Mouse (Mus musculus) MEL (cell line): ENCODE data around the gene Cxcl15. TPM values are rescaled to one million over a fixed set of nuclear protein-coding genes. Genes with fewer than 3 reads are reported as not detected.

Experiments used
- DNase-seq: peaks from one replicate; pipeline ENCODE4 v3.0.0; 2011; ENCODE audit warnings: low read depth, low spot score
- H3K27ac ChIP-seq: 2 replicates; pipeline ENCODE4 v1.5.1; 2012; ENCODE audit warnings: low read depth, mild to moderate bottlenecking, control low read depth, low read length, moderate library complexity; ENCODE audit not compliant: control insufficient read depth
- H3K27me3 ChIP-seq, 2 experiments: fragments of 150-350 bp in 1 of 2; sonication (generic) in 1 of 2; 2 replicates each; pipeline ENCODE4 v1.6.1; 2012; ENCODE audit warnings: low read length in 2 of 2, mild to moderate bottlenecking in 2 of 2, improper control_type of control experiment in 1 of 2, moderate library complexity in 1 of 2; ENCODE audit not compliant: insufficient read depth in 2 of 2, control insufficient read depth in 1 of 2
- H3K36me3 ChIP-seq, 2 experiments: 2 replicates each; pipeline ENCODE4 v1.6.1; 2012 to 2014; ENCODE audit warnings: low read length in 2 of 2, improper control_type of control experiment in 1 of 2, inconsistent platforms in 1 of 2, mild to moderate bottlenecking in 1 of 2; ENCODE audit not compliant: insufficient read depth in 2 of 2, control insufficient read depth in 1 of 2
- H3K4me1 ChIP-seq, 2 experiments: fragments of 150-350 bp in 1 of 2; sonication (generic) in 1 of 2; 2 replicates each; pipeline ENCODE4 v1.6.1; 2012; ENCODE audit warnings: low read length in 2 of 2, improper control_type of control experiment in 1 of 2, mild to moderate bottlenecking in 1 of 2; ENCODE audit not compliant: insufficient read depth in 2 of 2, control insufficient read depth in 1 of 2
- H3K4me3 ChIP-seq, 2 experiments: fragments of 150-350 bp in 1 of 2; sonication (generic) in 1 of 2; 2 replicates each; pipeline ENCODE4 v1.5.1; 2012; ENCODE audit warnings: low read depth in 2 of 2, low read length in 2 of 2, mild to moderate bottlenecking in 2 of 2, moderate library complexity in 2 of 2, control low read depth in 1 of 2, improper control_type of control experiment in 1 of 2; ENCODE audit not compliant: control insufficient read depth in 1 of 2, insufficient read depth in 1 of 2
- H3K79me2 ChIP-seq: 2 replicates; pipeline ENCODE4 v1.6.1; 2012; ENCODE audit warnings: mild to moderate bottlenecking, low read length, moderate library complexity; ENCODE audit not compliant: control insufficient read depth, poor library complexity, insufficient read depth
- H3K9ac ChIP-seq: 2 replicates; pipeline ENCODE4 v1.6.1; 2012; ENCODE audit warnings: low read depth, mild to moderate bottlenecking, control low read depth, low read length, moderate library complexity; ENCODE audit not compliant: control insufficient read depth, poor library complexity, severe bottlenecking
- H3K9me3 ChIP-seq: fragments of 150-350 bp; sonication (generic); replicated peaks from 2 replicates; pipeline ENCODE4 v1.6.1; 2012; ENCODE audit warnings: mild to moderate bottlenecking, low read length, improper control_type of control experiment, moderate library complexity; ENCODE audit not compliant: insufficient read depth
- BHLHE40 ChIP-seq: IDR thresholded peaks from 2 replicates; pipeline ENCODE4 v1.6.1; 2012; ENCODE audit warnings: low read depth, mild to moderate bottlenecking, inconsistent platforms, low read length, improper control_type of control experiment, borderline replicate concordance
- E2F4 ChIP-seq: IDR thresholded peaks from 2 replicates; pipeline ENCODE4 v1.6.1; 2011; ENCODE audit warnings: low read depth, low read length, improper control_type of control experiment, borderline replicate concordance
- ELF1 ChIP-seq: IDR thresholded peaks from 2 replicates; pipeline ENCODE4 v1.6.1; 2014; ENCODE audit warnings: low read depth, mild to moderate bottlenecking, inconsistent platforms, low read length, improper control_type of control experiment, moderate library complexity
- EP300 ChIP-seq, 2 experiments: IDR thresholded peaks; 2 replicates each; pipeline ENCODE4 v1.6.1; 2011; ENCODE audit warnings: improper control_type of control experiment in 2 of 2, low read length in 2 of 2, low read depth in 1 of 2, mild to moderate bottlenecking in 1 of 2
- ETS1 ChIP-seq: IDR thresholded peaks from 2 replicates; pipeline ENCODE4 v1.6.1; 2012; ENCODE audit warnings: low read depth, mild to moderate bottlenecking, inconsistent platforms, low read length, improper control_type of control experiment, moderate library complexity
- GATA1 ChIP-seq: IDR thresholded peaks from 2 replicates; pipeline ENCODE4 v1.6.1; 2011; ENCODE audit warnings: low read depth, low read length, improper control_type of control experiment
- JUND ChIP-seq: IDR thresholded peaks from 2 replicates; pipeline ENCODE4 v1.6.1; 2011; ENCODE audit warnings: low read depth, mild to moderate bottlenecking, improper control_type of control experiment, low read length
- KAT2A ChIP-seq: conservative IDR thresholded peaks from 2 replicates; pipeline ENCODE4 v1.6.1; 2012; ENCODE audit warnings: low read depth, low read length, improper control_type of control experiment, inconsistent platforms
- MAFK ChIP-seq: IDR thresholded peaks from 2 replicates; pipeline ENCODE4 v1.6.1; 2011; ENCODE audit warnings: low read depth, mild to moderate bottlenecking, low read length, improper control_type of control experiment, borderline replicate concordance
- MAX ChIP-seq: IDR thresholded peaks from 2 replicates; pipeline ENCODE4 v1.6.1; 2011; ENCODE audit warnings: low read length, improper control_type of control experiment
- MXI1 ChIP-seq: IDR thresholded peaks from 2 replicates; pipeline ENCODE4 v1.6.1; 2011; ENCODE audit warnings: mild to moderate bottlenecking, low read depth, low read length, improper control_type of control experiment
- POLR2AphosphoS5 ChIP-seq: IDR thresholded peaks from 2 replicates; pipeline ENCODE4 v1.6.1; 2012; ENCODE audit warnings: low read depth, borderline replicate concordance, mild to moderate bottlenecking, inconsistent platforms, low read length, moderate library complexity, mixed read lengths
- RCOR1 ChIP-seq: IDR thresholded peaks from 2 replicates; pipeline ENCODE4 v1.6.1; 2012; ENCODE audit warnings: low read depth, mild to moderate bottlenecking, inconsistent platforms, low read length, improper control_type of control experiment
- SMC3 ChIP-seq: IDR thresholded peaks from 2 replicates; pipeline ENCODE4 v1.6.1; 2011; ENCODE audit warnings: low read depth, low read length, improper control_type of control experiment
- TAL1 ChIP-seq: IDR thresholded peaks from 2 replicates; pipeline ENCODE4 v1.6.1; 2012; ENCODE audit warnings: mild to moderate bottlenecking, inconsistent platforms, low read length, moderate library complexity, mixed read lengths
- TCF12 ChIP-seq: IDR thresholded peaks from 2 replicates; pipeline ENCODE4 v1.6.1; 2014; ENCODE audit warnings: low read depth, mild to moderate bottlenecking, inconsistent platforms, low read length, improper control_type of control experiment, moderate library complexity
- UBTF ChIP-seq: IDR thresholded peaks from 2 replicates; pipeline ENCODE4 v1.6.1; 2012; ENCODE audit warnings: low read depth, mild to moderate bottlenecking, inconsistent platforms, low read length, improper control_type of control experiment, moderate library complexity, borderline replicate concordance; ENCODE audit not compliant: insufficient read depth
- USF1 ChIP-seq: IDR thresholded peaks from 2 replicates; pipeline ENCODE4 v1.6.1; 2014; ENCODE audit warnings: low read depth, mild to moderate bottlenecking, inconsistent platforms, low read length, improper control_type of control experiment, moderate library complexity
- USF2 ChIP-seq, 2 experiments: IDR thresholded peaks; 2 replicates each; pipeline ENCODE4 v1.6.1; 2011 to 2012; ENCODE audit warnings: improper control_type of control experiment in 2 of 2, low read length in 2 of 2, borderline replicate concordance in 1 of 2, inconsistent platforms in 1 of 2, low read depth in 1 of 2, mild to moderate bottlenecking in 1 of 2; ENCODE audit not compliant: insufficient read depth in 1 of 2
- ZMIZ1 ChIP-seq: IDR thresholded peaks from 2 replicates; pipeline ENCODE4 v1.6.1; 2012; ENCODE audit warnings: low read depth, mild to moderate bottlenecking, inconsistent platforms, low read length, improper control_type of control experiment, moderate library complexity
- polyA plus RNA-seq, 2 experiments: library from polyadenylated mRNA; stranded (reverse) in 1 of 2; unstranded in 1 of 2; fragments of >175 nt in 1 of 2; fragments of >200 nt in 1 of 2; gene quantifications; 2 replicates each; pipeline versions ENCODE4 v1.2.1 to v1.2.4; 2012; ENCODE audit warnings: low replicate concordance in 2 of 2, low read depth in 1 of 2; ENCODE audit not compliant: insufficient read length in 2 of 2, insufficient read depth in 1 of 2, missing spikeins in 1 of 2
- total RNA-seq: library from RNA; depleted of rRNA; stranded (reverse); fragments of 300-350 nt; gene quantifications from 2 replicates; pipeline ENCODE4 v1.2.3, GENCODE M21; 2012

Gene Cxcl15
- total and polyA plus RNA-seq, 3 experiments: not detected

GRCm38 (mm10) chr5:90775562-90775961 is 18.8 kb upstream of the Cxcl15 start (continued):
- 0 out of 2 replicates have a peak, but pooled peaks have one; percentile 36 for TF ChIP-seq ELF1
- peak; percentile 74; the same call in 1 of the 2 replicates for TF ChIP-seq BHLHE40
- TF ChIP-seq TAL1: peak; percentile 52
- TF ChIP-seq USF1: no peak
- no peak for TF ChIP-seq USF2 (IDR thresholded peaks at IDR 0.05; ENCODE audit: borderline replicate concordance in 1 of 2, insufficient read depth in 1 of 2, low read depth in 1 of 2, low read length in 2 of 2)
- peak; percentile 79; the same call in 1 of the 2 replicates for TF ChIP-seq MAFK
- TF ChIP-seq, all 39 proteins: peak for 20

- Histone ChIP-seq H3K79me2 (peaks cover 1% of the 10 kb centered on the region; the same call in 1 of the 2 replicates), H3K36me3 (peaks cover 0 to 27% of the 10 kb centered on the region in 2 experiments; a peak in 2 of 4 replicates), H3K4me3 (no peak overlapping the region), H3K27ac (no peak overlapping the region), H3K4me1 (peaks cover 10 to 27% of the 10 kb centered on the region in 2 experiments), H3K27me3 (no peaks in the 10 kb centered on the region)
- no peak for TF ChIP-seq USF1
- TF ChIP-seq ZMIZ1: no peak
- TF ChIP-seq USF2 (IDR thresholded peaks at IDR 0.05; ENCODE audit: borderline replicate concordance in 1 of 2, insufficient read depth in 1 of 2, low read depth in 1 of 2, low read length in 2 of 2): no peak
- no peak for TF ChIP-seq JUND
- no peak for TF ChIP-seq KAT2A
- no peak for TF ChIP-seq ETS1
- no peak for TF ChIP-seq UBTF
- no peak for TF ChIP-seq MXI1
- TF ChIP-seq, all 39 proteins: peak for 0
- Histone ChIP-seq H3K9ac (no peak overlapping the region), H3K9me3 (no peaks in the 10 kb centered on the region)
- DNase-seq: no peak
These were observed 16.7 kb upstream of the Cxcl15 start for GRCm38 (mm10) chr5:90777621-90778020.

- H3K9me3 ChIP-seq: no peaks in the 10 kb centered on the region
- TF ChIP-seq POLR2AphosphoS5 (no peak), USF2 (IDR thresholded peaks at IDR 0.05; ENCODE audit: borderline replicate concordance in 1 of 2, insufficient read depth in 1 of 2, low read depth in 1 of 2, low read length in 2 of 2) (no peak), GATA1 (no peak), ZMIZ1 (no peak), MAX (no peak), KAT2A (no peak), TCF12 (no peak), SMC3 (no peak), E2F4 (no peak), RCOR1 (no peak), UBTF (no peak), EP300 (IDR thresholded peaks at IDR 0.05; ENCODE audit: low read depth in 1 of 2, low read length in 2 of 2) (no peak)
- DNase-seq: no peak
- H3K4me3 ChIP-seq: no peak overlapping the region
- no peak overlapping the region for H3K27ac ChIP-seq
- peaks cover 0 to 23% of the 10 kb centered on the region in 2 experiments; a peak in 2 of 4 replicates for H3K36me3 ChIP-seq
- H3K27me3 ChIP-seq: no peaks in the 10 kb centered on the region
- peaks cover 10 to 22% of the 10 kb centered on the region in 2 experiments for H3K4me1 ChIP-seq
- H3K9ac ChIP-seq: no peak overlapping the region
- H3K79me2 ChIP-seq: no peaks in the 10 kb centered on the region
These were observed 15.5 kb upstream of the Cxcl15 start for GRCm38 (mm10) chr5:90778856-90779255.
